Mouse (Mus musculus) left cerebral cortex, postnatal 14 days (tissue): Measurements from ENCODE around the gene Usp29. TPM values are rescaled to one million over a fixed set of nuclear protein-coding genes. Genes with fewer than 3 reads are reported as not detected.
"Not testable (repeated sequence)": the region's sequence is repeated elsewhere in the genome, so short reads cannot be mapped to it uniquely, and the experiment has no call there.

ENCODE experiments used
- DNase-seq, 2 experiments: peaks; one replicate each; pipeline ENCODE4 v3.0.0; 2021 to 2022; ENCODE audit warnings: low spot score in 2 of 2, mixed read lengths in 1 of 2
- intact Hi-C: fragments of 180-260 bp; cut with DNase I; formaldehyde crosslinking; loops from one replicate; pipeline ENCODE4 v1.15.1; 2025
- microRNA-seq, 2 experiments: library from miRNA; unstranded; fragments of <30 nt; microRNA quantifications; one replicate each; pipeline ENCODE4 v1.2.0; 2022
- total RNA-seq, 2 experiments: library from RNA; stranded (reverse); gene quantifications; 2 replicates each; pipeline ENCODE4 v1.2.3; 2021

The Usp29 gene
- total RNA-seq, 2 experiments from 2014 or later: 40.0 to 44.0 TPM

DNA sequence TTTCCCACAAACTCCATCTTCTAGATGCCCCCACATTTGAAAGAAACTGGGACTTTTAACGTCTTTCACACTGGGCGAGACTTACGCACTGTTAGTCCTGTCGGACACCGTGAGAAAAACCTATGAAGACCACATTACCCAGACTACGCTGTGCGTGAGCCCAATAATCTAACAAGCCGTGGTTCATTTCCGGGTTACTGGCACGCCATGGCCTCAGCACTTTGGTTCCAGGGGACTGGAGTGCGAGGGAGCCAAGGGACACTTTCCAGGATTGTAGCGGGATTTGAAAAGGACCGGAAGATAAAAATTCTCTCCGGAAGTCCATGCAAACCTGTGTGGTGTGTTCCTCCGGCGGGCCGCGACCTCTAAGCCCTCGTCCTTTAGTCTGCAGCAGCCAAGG lies 246.5 kb downstream of the Usp29 start:
- DNase-seq: no peak
- intact Hi-C loops: no loop called here

DNA sequence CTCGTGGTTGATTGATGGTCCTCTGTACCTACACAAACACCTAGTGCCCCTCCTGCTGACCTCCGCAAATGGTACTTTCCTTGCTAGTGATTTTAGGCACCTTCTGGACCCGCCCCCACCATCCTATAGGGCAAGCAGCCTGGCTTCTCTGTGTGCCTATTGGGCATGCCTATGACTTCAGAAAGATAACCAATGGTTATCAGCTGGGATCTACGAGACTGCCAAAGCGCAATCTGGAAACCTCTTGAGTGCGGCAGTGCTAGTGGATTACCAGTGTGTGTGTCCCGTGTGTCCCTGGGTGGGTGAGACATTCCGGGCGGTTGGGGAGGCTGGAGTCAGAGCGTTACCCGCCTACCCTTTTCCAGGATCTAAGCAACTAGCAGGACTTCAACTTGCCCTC lies 264.9 kb downstream of the Usp29 start, which contains the start of gene Aurkc:
Aurkc (plus strand) TSS at position 50 of the 400 bp plus-strand sequence.
- intact Hi-C loops, DNase-seq: not testable (repeated sequence)

DNA sequence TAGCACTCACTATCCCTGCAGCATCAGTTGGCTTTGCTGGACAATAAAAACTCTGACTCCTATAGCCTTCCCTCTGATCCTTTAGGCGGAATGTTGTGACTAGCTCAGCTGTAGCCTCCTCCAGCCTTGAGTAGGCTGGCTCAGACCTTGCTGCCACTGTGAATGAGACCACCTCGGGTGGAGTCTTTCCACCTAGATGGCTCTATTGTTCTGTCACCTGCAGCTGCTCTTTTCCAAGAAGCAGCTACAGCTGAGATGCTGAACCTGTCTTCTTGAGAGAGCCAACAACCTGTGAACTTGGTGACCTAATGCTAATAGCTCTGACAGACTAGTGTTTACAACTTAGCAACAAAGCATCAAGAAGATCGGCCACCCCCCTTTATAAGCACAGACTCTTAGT lies 268.5 kb downstream of the Usp29 start:
- DNase-seq, intact Hi-C loops: not testable (repeated sequence)

DNA sequence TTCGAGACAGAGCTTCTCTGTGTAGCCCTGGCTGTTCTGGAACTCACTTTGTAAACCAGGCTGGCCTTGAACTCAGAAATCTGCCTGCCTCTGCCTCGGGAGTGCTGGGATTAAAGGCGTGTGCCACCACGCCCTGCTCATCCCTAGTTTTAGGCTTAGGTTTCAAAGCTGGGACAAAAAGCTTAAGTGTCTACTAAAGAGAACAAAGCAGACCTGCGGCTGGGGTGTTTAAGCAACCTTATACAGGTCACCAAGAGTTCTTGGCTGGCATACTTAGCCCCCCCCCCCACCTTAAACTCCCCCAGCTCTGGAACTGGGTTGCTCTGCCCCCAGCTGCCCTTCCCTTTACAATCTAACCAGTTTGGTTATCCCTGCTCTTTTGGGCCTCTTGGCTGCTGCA lies 275.1 kb downstream of the Usp29 start:
- intact Hi-C loops, DNase-seq: not testable (repeated sequence)

Small RNA genes within 50 kb of the gene (microRNA-seq; reads per million reads assigned to microRNA genes)
- gene Mir3099: 1,349 to 1,477 reads per million in 2 experiments

Other genes with a start within 250 kb of the Usp29 start
- gene Olfr5, start 243.6 kb upstream of the Usp29 start, total RNA-seq: not detected
- not detected for gene Olfr1347, start 230.8 kb upstream of the Usp29 start, total RNA-seq
- gene Olfr1348, start 221.8 kb upstream of the Usp29 start, total RNA-seq: not detected
- not detected for gene Olfr1349, start 207.6 kb upstream of the Usp29 start, total RNA-seq
- gene Olfr1350, start 165.7 kb upstream of the Usp29 start, total RNA-seq: not detected
- gene Zim1, start 34.1 kb upstream of the Usp29 start, total RNA-seq: 1 to 10 TPM; 3.7 to 7.0 TPM
- 100 to 1,000 TPM; 185 to 197 TPM for gene Peg3, start 147 bp upstream of the Usp29 start, total RNA-seq